Mouse (Mus musculus) spleen, adult 2 months (tissue): ENCODE data around the gene Atp1a2. TPM values are rescaled to one million over a fixed set of nuclear protein-coding genes. Genes with fewer than 3 reads are reported as not detected.
A peak's percentile ranks its signal among the peaks of the same experiment; 100 is the strongest.

ENCODE experiments used
- DNase-seq, 2 experiments: peaks; one replicate each; pipeline versions ENCODE4 v3.0.0 to v3.0.0-alpha.2; 2012 to 2021; ENCODE audit warnings: low spot score in 2 of 2, low read depth in 1 of 2
- H3K27ac ChIP-seq: fragments of 200-500 bp; 2 replicates; pipeline ENCODE4 v1.5.1; 2012; ENCODE audit warnings: low read length, inconsistent platforms; ENCODE audit not compliant: insufficient read depth
- H3K27me3 ChIP-seq: fragments of 200-500 bp; 2 replicates; pipeline ENCODE4 v1.6.1; 2012; ENCODE audit warnings: mild to moderate bottlenecking, moderate library complexity, low read length, inconsistent platforms; ENCODE audit not compliant: control insufficient read depth, insufficient read depth
- H3K36me3 ChIP-seq: fragments of 200-500 bp; 2 replicates; pipeline ENCODE4 v1.6.1; 2012; ENCODE audit warnings: mild to moderate bottlenecking, low read length, inconsistent platforms; ENCODE audit not compliant: control insufficient read depth, insufficient read depth
- H3K4me1 ChIP-seq: fragments of 200-500 bp; 2 replicates; pipeline ENCODE4 v1.6.1; 2011; ENCODE audit warnings: inconsistent platforms; ENCODE audit not compliant: control insufficient read depth, insufficient read depth, insufficient read length
- H3K4me3 ChIP-seq: fragments of 200-500 bp; 2 replicates; pipeline ENCODE4 v1.5.1; 2011; ENCODE audit warnings: mild to moderate bottlenecking, inconsistent platforms; ENCODE audit not compliant: insufficient read depth, insufficient read length; ENCODE audit errors: extremely low read depth
- CTCF ChIP-seq: fragments of 200-500 bp; IDR thresholded peaks from 2 replicates; pipeline ENCODE4 v1.5.1; 2011; ENCODE audit warnings: mild to moderate bottlenecking, inconsistent platforms; ENCODE audit not compliant: insufficient read depth, insufficient read length, insufficient replicate concordance; ENCODE audit errors: extremely low read depth
- POLR2A ChIP-seq: fragments of 200-500 bp; IDR thresholded peaks from 2 replicates; pipeline ENCODE4 v1.6.1; 2011; ENCODE audit warnings: low read depth, low read length, inconsistent platforms
- WGBS: fragments of 180-500 bp; shearing (Covaris S2); methylation state at CpG from one replicate; pipeline ENCODE4 v1.1.7; 2018; 5-methylcytosine and 5-hydroxymethylcytosine counted together
- polyA plus RNA-seq: library from polyadenylated mRNA; depleted of rRNA; stranded (reverse); fragments of >200 nt; gene quantifications from 2 replicates; pipeline ENCODE4 v1.2.3, GENCODE M21; 2012

Atp1a2 gene
- polyA plus RNA-seq, 1 experiment = 3.9 TPM

DNA sequence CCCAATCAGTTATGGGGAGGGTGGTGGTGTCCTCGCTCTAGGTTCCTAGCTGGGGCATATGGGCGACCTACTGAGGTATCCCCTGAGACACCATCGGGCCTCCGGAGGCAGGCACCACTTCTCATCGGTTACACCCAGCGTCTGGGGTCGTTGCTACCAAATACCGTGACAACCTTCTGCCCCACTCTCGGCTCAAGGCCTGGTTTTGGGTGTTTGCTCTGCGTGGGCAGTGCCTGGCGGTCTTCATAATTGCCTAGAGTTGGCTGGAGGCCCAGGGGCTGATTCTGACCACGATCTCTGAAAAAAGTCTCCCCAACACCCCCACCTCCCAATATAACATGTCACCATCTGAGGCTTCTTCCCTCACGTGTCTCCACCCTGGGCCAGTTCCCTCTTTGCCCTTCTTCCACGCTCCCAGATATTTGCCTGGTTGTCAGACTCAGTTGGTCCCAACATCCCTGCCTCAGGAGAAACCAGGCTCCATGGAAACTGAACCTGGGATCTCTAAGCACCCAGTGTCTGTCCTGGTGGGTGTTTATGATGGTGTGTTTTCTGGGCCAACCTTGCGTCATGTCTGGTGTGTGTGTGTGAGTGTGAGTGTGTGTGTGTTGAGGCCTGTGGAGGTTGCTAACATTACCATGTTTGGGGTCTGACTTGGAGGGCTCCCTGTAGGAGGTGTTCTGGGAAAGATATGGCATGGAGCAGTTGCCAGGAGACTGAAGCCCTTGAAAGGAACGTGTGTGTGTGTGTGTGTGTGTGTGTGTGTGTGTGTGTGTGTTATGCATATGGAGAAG lies 15.1 kb upstream of the Atp1a2 start:
- peak in 1 of 2 experiments; percentile 41 for DNase-seq
- Histone ChIP-seq H3K27me3 (no peaks in the 10 kb centered on the region), H3K4me3 (peak overlapping the region; percentile 71), H3K4me1 (peaks cover 14% of the 10 kb centered on the region; the same call in 1 of the 2 replicates), H3K36me3 (peaks cover 5% of the 10 kb centered on the region; the same call in 1 of the 2 replicates), H3K27ac (peak overlapping the region; percentile 27; the same call in 1 of the 2 replicates)
- TF ChIP-seq CTCF (no peak), POLR2A (no peak)
- 9% methylated on average over 16 of the region's 16 CpGs for WGBS

DNA sequence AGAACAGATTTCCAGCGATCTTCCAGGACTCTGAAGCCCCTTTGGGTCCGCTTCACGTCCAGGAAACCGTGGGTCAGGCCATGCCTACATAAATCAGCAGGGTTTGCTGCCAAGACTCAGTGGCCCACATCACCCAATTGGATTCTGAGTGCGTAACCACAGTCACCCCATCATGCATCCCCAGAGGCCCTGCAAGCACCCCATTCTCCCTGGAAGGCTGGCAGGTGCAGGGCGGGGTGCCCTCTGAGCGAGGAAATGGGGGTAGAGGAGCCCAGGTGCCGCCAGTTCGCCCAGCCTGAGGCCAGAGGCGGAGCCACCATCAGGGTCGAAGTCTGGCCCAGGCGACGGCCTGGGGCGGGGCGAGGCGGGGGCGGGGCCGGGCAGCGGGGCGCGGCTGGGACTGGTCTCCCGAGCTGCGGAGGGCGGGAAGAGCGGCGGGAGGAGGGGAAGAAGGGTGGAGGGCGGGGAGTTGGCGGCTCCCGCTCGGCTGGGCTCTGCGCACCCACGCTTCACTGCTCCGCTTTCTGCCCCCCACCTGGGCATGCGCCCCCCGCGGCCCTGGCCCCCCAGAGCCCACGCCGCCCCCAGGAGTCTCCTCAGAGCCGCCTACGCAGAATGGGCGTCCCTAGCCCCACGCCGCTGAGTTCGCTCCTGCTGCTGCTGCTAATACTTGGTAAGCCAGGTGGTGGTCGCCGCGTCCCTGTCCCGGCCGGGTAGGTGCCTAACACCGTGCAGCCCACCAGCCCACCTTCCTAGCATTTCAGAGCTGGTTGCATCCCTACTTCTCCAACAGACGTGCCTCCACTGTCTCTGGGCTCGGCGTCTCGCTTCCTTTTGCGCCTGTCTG lies 14.3 kb upstream of the Atp1a2 start:
- no peaks in the 10 kb centered on the region; the same call in 1 of the 2 replicates for H3K36me3 ChIP-seq
- peak overlapping the region; percentile 71 for H3K4me3 ChIP-seq
- DNase-seq = peak; percentile 45 to 89
- peak overlapping the region; percentile 95 for H3K27ac ChIP-seq
- TF ChIP-seq CTCF (no peak), POLR2A (peak; percentile 54)
- under 1% methylated on average over 42 of the region's 55 CpGs for WGBS
- H3K27me3 ChIP-seq = no peaks in the 10 kb centered on the region
- peaks cover 14% of the 10 kb centered on the region; the same call in 1 of the 2 replicates for H3K4me1 ChIP-seq

GRCm38 (mm10) chr1:172311248-172311906 lies 13.5 kb upstream of the Atp1a2 start:
- Histone ChIP-seq H3K4me1 (peaks cover 15% of the 10 kb centered on the region; the same call in 1 of the 2 replicates), H3K36me3 (no peaks in the 10 kb centered on the region; the same call in 1 of the 2 replicates), H3K27ac (peak overlapping the region; percentile 95), H3K4me3 (peak overlapping the region; percentile 71), H3K27me3 (no peaks in the 10 kb centered on the region)
- TF ChIP-seq POLR2A (no peak), CTCF (no peak)
- WGBS = under 1% methylated on average over 23 of the region's 23 CpGs
- peak; percentile 21 to 47 for DNase-seq

DNA sequence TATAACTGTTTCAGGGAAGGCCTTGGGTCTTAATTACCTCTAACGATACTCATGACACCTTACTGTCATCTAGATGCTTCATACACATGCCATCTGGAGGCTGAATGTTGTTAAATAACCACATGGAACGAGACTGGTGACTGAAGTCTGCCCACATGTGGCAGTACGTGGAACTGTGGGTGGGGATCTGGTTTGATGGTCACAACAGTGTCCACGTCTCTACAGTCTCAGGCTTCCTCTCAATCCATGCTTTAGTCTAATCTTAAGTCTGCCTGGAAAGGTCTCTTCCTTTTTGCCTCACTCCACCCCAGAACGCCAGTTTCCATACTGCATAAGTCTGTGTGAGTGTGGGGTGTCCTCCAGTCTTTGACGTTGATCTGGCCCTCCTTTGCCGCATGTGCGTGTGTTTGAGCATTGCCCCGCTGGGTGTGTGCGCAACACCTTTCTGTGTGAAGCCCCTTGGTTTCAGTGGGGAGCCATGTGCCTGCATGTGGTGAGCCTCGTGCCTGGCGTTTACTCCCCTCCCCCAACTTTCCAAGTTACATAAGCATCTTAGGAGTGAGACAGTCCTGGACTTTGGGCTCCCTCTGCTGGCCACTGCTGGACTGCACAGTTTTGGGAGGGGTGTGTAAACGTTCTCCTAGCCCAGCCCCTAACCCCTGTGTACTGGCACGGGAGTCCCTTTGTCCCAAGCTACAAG lies 12.0 kb upstream of the Atp1a2 start:
- no peaks in the 10 kb centered on the region for H3K27me3 ChIP-seq
- H3K4me3 ChIP-seq = peak overlapping the region; percentile 52; the same call in 1 of the 2 replicates
- TF ChIP-seq CTCF (peak; percentile 93; the same call in 1 of the 2 replicates), POLR2A (no peak)
- no peaks in the 10 kb centered on the region for H3K36me3 ChIP-seq
- H3K27ac ChIP-seq = peak overlapping the region; percentile 81
- DNase-seq = peak; percentile 82 to 83
- under 1% methylated on average over 14 of the region's 14 CpGs for WGBS
- H3K4me1 ChIP-seq = peaks cover 21% of the 10 kb centered on the region; the same call in 1 of the 2 replicates

- H3K36me3 ChIP-seq = no peaks in the 10 kb centered on the region
- no peak overlapping the region for H3K4me3 ChIP-seq
- H3K27ac ChIP-seq = no peak overlapping the region
- H3K4me1 ChIP-seq = peaks cover 21% of the 10 kb centered on the region; the same call in 1 of the 2 replicates
- no peak for DNase-seq
- TF ChIP-seq CTCF = no peak
- no peak for TF ChIP-seq POLR2A
- WGBS = 86% methylated on average over 1 of the region's 1 CpGs
- H3K27me3 ChIP-seq = no peaks in the 10 kb centered on the region
Measured at GRCm38 (mm10) chr1:172308409-172308808, 10.5 kb upstream of the Atp1a2 start.

DNA sequence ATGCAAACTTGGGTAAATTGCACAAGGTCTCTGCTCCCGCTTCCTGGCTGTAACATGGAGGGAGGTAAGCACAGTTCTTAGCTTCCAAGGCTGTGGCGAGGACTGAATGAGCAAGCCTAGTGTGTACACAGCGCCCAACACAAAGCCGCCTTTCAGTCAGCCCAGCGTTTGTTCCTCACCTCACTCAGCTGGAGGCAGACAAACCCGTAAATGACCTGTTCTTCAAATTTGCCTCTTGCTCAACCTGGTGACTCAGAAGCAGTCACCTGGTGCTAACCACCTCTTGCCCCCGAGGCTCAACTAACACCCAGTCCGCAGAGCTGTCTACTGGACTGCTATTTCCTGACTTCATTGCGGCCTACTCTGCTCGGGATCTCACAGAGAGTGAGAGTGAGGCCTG lies 10.1 kb upstream of the Atp1a2 start:
- Histone ChIP-seq H3K4me1 (peaks cover 18% of the 10 kb centered on the region; the same call in 1 of the 2 replicates), H3K27me3 (no peaks in the 10 kb centered on the region), H3K27ac (no peak overlapping the region), H3K4me3 (no peak overlapping the region), H3K36me3 (no peaks in the 10 kb centered on the region)
- DNase-seq = no peak
- 80% methylated on average over 10 of the region's 10 CpGs for WGBS
- TF ChIP-seq CTCF (no peak), POLR2A (no peak)
